Mouse (Mus musculus): ENCODE data around the gene Dlg5. TPM values are rescaled to one million over a fixed set of nuclear protein-coding genes. Genes with fewer than 3 reads are reported as not detected.
A peak's percentile ranks its signal among the peaks of the same experiment; 100 is the strongest.

Dlg5 gene
- total and polyA plus RNA-seq, 2 experiments from 2014 or later: 13.4 to 51.2 TPM

GRCm38 (mm10) chr14:24087430-24087829, 158.3 kb downstream of the Dlg5 start:
- H3K9me3 ChIP-seq (ENCODE audit: low read length): no peaks in the 10 kb centered on the region
- H3K27me3 ChIP-seq (ENCODE audit: insufficient read depth, low read length): no peaks in the 10 kb centered on the region
- H3K4me2 ChIP-seq (ENCODE audit: low read depth, low read length): no peak overlapping the region
- no peak overlapping the region for H3K4me3 ChIP-seq (ENCODE audit: low read length)
- no peak for TF ChIP-seq CTCF (IDR thresholded peaks at IDR 0.05; ENCODE audit: low read depth)
- H3K36me3 ChIP-seq (ENCODE audit: insufficient read depth, low read length): no peaks in the 10 kb centered on the region
- WGBS: 93% methylated on average over 3 of the region's 3 CpGs
- H3K4me1 ChIP-seq (ENCODE audit: insufficient read depth, low read length): no peaks in the 10 kb centered on the region
- H3K27ac ChIP-seq: no peak overlapping the region
- H3K9ac ChIP-seq (replicated peaks; ENCODE audit: low read length): no peak overlapping the region
- ATAC-seq: no peak
- DNase-seq (ENCODE audit: low spot score): no peak

DNA sequence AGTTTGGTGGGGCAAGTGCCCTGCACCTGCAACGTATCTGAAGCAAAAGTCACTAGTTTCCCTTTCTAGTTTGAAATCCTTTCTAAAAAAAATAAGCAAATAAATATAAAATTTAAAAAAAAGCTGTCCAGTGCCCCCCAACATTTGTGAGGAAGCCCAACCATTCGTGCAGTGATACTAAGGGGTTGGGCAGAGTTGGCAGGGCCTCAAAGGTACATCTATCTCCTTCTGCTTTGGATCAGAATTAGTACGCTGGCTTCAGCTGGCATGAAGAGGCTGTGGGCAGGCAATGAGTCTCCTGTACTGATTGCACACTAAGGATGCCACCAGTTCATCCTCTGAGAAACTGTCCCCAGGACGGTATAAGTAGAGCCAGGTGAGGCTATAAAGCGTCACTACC, 159.2 kb downstream of the Dlg5 start:
- Histone ChIP-seq H3K4me3 (ENCODE audit: low read length) (no peak overlapping the region), H3K9me3 (ENCODE audit: low read length) (no peaks in the 10 kb centered on the region), H3K36me3 (ENCODE audit: insufficient read depth, low read length) (no peaks in the 10 kb centered on the region), H3K9ac (replicated peaks; ENCODE audit: low read length) (no peak overlapping the region), H3K27me3 (ENCODE audit: insufficient read depth, low read length) (no peaks in the 10 kb centered on the region), H3K4me2 (ENCODE audit: low read depth, low read length) (no peak overlapping the region), H3K4me1 (ENCODE audit: insufficient read depth, low read length) (no peaks in the 10 kb centered on the region), H3K27ac (no peak overlapping the region)
- DNase-seq (ENCODE audit: low spot score) (peak; percentile 23), ATAC-seq (0 out of 2 replicates have a peak, but pooled peaks have one; percentile 59)
- no peak for TF ChIP-seq CTCF (IDR thresholded peaks at IDR 0.05; ENCODE audit: low read depth)
- 68% methylated on average over 5 of the region's 5 CpGs for WGBS

Small RNA genes lying within 50 kb of the gene (microRNA-seq; reads per million reads assigned to microRNA genes)
- 0 reads per million in 2 experiments for gene Mir7210

Other genes with a start within 250 kb of the Dlg5 start
- 36.1 and 36.8 TPM in 2 replicates for gene Kcnma1, start 231.4 kb downstream of the Dlg5 start, total RNA-seq (2014; rRNA removed)
- 15.9 and 16.5 TPM in 2 replicates for gene Kcnma1, start 231.4 kb downstream of the Dlg5 start, polyA plus RNA-seq (2015; fragmentation: Nextera tagmentation; extraction: Ambion mirVana)
- not detected in 2 replicates for gene E330034G19Rik, start 47.3 kb upstream of the Dlg5 start, total RNA-seq (2014; rRNA removed)
- gene E330034G19Rik, start 47.3 kb upstream of the Dlg5 start, polyA plus RNA-seq (2015; fragmentation: Nextera tagmentation; extraction: Ambion mirVana): 0.21 TPM in 2 replicates
- gene Polr3a, start 241.1 kb upstream of the Dlg5 start, total RNA-seq (2014; rRNA removed): 16.1 and 22.4 TPM in 2 replicates
- 14.0 and 16.0 TPM in 2 replicates for gene Polr3a, start 241.1 kb upstream of the Dlg5 start, polyA plus RNA-seq (2015; fragmentation: Nextera tagmentation; extraction: Ambion mirVana)
- 1,072 and 1,073 TPM in 2 replicates for gene Rps24, start 241.2 kb upstream of the Dlg5 start, total RNA-seq (2014; rRNA removed)
- 826 and 833 TPM in 2 replicates for gene Rps24, start 241.2 kb upstream of the Dlg5 start, polyA plus RNA-seq (2015; fragmentation: Nextera tagmentation; extraction: Ambion mirVana)